Mouse (Mus musculus) kidney, adult 2 months (tissue): ENCODE data around the gene Tbc1d20.

Experiments used
- CTCF ChIP-seq: fragments of 200-500 bp; conservative IDR thresholded peaks from 2 replicates; pipeline ENCODE4 v1.5.1; 2011; ENCODE audit warnings: low read depth, mild to moderate bottlenecking, control low read depth, low read length, moderate library complexity, mixed read lengths; ENCODE audit not compliant: insufficient read depth, insufficient read length
- POLR2A ChIP-seq: fragments of 200-500 bp; IDR thresholded peaks from one replicate; pipeline ENCODE4 v1.6.1; 2011; ENCODE audit warnings: low read depth, low read length, control low read depth

GRCm38 (mm10) chr2:152259739-152260138 lies 33.9 kb upstream of the Tbc1d20 start:
- TF ChIP-seq CTCF (no peak), POLR2A (no peak)
